Mouse (Mus musculus): ENCODE data around the gene Stab1.

GRCm38 (mm10) chr14:31173537-31173936, 5.1 kb upstream of the Stab1 start:
- TF ChIP-seq CTCF (conservative IDR thresholded peaks at IDR 0.05; ENCODE audit: low read length): no peak
- TF ChIP-seq POU5F1 (IDR thresholded peaks at IDR 0.05; ENCODE audit: borderline replicate concordance, low read length): no peak

Data from E14TG2a.4 (cell line).